Mouse (Mus musculus) bone marrow macrophage, adult 2 months (primary cell): ENCODE measurements around the gene Arl6ip5.

Experiments used
- CTCF ChIP-seq: IDR thresholded peaks from 2 replicates; pipeline ENCODE4 v1.5.1; 2012; ENCODE audit warnings: low read depth, mild to moderate bottlenecking, low read length, moderate library complexity
- POLR2A ChIP-seq: IDR thresholded peaks from 2 replicates; pipeline ENCODE4 v1.6.1; 2012; ENCODE audit warnings: mild to moderate bottlenecking, low read depth, low read length, borderline replicate concordance

GRCm38 (mm10) chr6:97262229-97262628, 51.7 kb downstream of the Arl6ip5 start:
- no peak for TF ChIP-seq POLR2A
- TF ChIP-seq CTCF: no peak
